Mouse (Mus musculus) spleen, postnatal 14 days (tissue): ENCODE results near the gene Cfap97.
"Not testable (repeated sequence)": the region's sequence is repeated elsewhere in the genome, so short reads cannot be mapped to it uniquely, and the experiment has no call there.

Source experiments
- DNase-seq, 2 experiments: peaks; one replicate each; pipeline ENCODE4 v3.0.0; 2021 to 2022; ENCODE audit warnings: low spot score in 2 of 2

Gene Cfap97

GRCm38 (mm10) chr8:46151202-46152062 is at the start of gene Cfap97:
Gene Cfap97, plus strand, starts transcription at chr8:46151771.
- DNase-seq, result peak; percentile 15 to 32

GRCm38 (mm10) chr8:46103434-46103833 is 48.1 kb upstream of the Cfap97 start:
- DNase-seq, result no peak

GRCm38 (mm10) chr8:46107690-46108089 is 43.9 kb upstream of the Cfap97 start:
- no peak for DNase-seq

DNA sequence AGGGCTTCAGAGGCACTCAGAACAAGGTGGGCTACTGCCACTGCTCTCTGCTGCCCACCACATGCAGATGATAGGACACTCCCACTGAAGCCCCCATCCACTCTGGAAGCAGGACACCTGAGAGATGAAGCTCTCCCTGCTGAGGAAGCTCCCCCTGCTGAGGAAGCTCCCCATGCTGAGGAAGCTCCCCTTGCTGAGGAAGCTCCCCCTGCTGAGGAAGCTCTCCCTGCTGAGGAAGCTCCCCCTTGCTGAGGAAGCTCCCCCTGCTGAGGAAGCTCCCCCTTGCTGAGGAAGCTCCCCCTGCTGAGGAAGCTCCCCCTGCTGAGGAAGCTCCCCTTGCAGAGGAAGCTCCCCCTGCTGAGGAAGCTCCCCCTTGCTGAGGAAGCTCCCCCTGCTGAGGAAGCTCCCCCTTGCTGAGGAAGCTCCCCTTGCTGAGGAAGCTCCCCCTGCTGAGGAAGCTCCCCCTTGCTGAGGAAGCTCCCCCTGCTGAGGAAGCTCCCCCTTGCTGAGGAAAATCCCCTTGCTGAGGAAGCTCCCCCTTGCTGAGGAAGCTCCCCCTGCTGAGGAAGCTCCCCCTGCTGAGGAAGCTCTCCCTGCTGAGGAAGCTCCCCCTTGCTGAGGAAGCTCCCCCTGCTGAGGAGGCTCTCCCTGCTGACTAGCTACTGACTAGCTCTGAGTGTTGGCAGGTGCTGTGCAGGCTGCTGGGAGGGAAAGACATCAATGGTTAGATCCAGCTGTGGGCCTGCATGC is 38.0 kb upstream of the Cfap97 start:
- not testable (repeated sequence) for DNase-seq

- no peak for DNase-seq
Observed at GRCm38 (mm10) chr8:46117172-46117571, 34.4 kb upstream of the Cfap97 start.

DNA sequence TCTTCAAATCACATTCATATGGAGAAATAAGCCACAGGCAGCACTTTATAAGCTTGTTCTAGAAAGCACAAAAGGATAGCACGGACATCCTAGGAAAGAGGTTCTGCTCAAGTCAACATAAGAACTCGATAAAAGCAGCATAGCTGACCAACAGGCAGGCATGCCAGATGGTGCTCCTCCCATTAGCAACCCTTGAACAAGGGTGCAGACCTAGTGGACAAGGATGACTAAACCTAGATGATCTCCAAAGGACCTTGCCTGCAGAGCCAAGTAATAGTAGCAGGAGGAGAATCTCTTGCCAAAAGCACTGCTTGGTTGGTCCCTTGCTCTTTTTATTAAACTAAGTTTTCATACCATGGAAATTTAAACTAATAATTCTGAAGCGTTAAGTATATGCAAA is 32.4 kb upstream of the Cfap97 start:
- DNase-seq, result no peak

DNA sequence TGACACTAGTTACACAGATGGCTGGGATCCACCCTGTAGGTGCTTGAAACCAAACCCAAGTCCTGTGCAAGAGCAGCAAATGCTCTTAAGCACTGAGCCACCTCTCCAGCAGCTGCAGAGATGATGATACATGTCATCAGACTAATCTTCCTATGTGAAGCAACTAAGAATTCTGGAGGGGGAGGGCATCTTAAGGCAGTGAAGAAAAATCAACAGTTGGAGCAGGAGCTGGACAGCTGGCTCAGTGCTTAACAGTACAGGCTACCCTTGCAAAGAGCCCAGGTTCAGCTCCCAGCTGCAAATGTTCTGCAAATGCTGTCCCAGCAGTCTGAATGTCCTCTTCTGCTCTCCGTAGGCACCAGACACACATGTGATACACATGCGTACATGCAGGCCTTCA is 29.1 kb upstream of the Cfap97 start:
- no peak for DNase-seq

GRCm38 (mm10) chr8:46130426-46130825 is 21.1 kb upstream of the Cfap97 start:
- DNase-seq, result no peak

GRCm38 (mm10) chr8:46135546-46135945 is 16.0 kb upstream of the Cfap97 start:
- DNase-seq, result not testable (repeated sequence)

DNA sequence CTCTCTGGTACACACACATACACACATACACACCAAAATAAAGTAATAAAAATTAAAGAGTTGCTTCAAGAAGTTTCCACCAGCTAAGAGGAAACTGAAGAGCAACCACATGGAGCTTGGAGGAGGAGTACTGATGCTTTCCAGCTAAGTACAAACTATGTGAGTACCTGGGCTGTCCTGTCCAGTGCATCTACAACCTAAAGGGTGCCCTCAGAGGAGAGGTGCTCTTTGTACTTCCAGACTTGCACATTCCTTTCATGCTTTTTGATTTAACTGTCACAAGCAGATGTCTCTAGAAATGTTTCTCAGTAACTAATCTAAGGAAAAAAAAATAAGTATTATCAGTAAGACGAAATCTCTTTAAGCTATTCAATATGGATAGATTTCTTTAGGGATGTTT is 14.2 kb upstream of the Cfap97 start:
- no peak for DNase-seq

DNA sequence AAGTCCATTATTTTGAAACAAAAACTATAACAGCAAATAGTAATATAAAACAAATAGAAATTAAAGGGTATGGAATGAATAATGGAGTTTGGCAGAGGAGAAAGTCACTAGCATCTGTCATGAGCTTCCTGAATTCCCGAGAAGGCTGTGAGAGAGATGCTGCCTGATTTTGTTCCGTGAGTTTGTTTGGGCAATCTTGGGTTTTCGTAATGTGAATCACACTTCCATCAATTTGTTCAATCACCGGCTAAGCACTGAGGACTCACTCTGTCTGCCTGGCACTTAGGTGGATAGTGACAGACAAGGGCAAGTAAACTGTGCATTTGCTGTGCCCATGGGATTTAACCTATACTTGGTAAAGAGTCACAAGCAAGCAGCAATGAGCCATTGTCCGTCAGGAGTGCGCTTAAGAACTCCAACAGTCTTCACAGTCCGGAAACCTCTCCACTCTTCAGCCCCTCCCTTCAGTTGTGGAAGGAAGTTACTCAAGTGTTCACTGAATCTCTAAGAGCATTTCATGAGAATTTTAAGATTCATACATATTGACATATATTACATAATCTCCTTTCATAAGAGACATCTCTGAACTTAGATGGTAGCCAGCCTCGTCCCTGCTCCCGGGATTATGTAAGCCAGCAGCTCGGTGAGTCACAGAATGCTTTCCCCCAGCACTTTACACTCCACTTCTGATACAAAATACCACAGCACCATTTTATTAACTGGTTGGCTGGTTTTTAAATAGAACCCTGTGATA is 13.6 kb upstream of the Cfap97 start:
- DNase-seq, result no peak

GRCm38 (mm10) chr8:46140376-46141120 is 11.0 kb upstream of the Cfap97 start:
- no peak for DNase-seq

DNA sequence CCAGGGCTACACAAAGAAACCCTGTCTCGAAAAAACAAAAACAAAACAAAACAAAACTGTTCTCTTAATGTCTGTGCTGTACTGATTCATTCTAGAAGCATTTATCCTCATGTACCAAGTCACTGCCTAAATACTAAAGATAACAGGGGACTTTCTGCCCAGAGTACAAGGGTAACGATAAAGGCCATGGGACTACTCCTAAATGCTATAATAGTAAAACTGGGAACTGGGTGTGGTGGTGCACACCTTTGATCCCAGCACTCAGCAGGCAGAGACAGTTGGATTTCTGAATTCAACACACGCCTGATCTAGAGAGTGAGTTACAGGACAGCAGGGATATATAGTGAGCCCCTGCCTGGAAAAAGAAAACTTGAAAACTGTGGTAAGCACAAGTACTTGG is 9.9 kb upstream of the Cfap97 start:
- no peak for DNase-seq

- DNase-seq, result no peak
Observed at GRCm38 (mm10) chr8:46142498-46143081, 9.0 kb upstream of the Cfap97 start.

DNA sequence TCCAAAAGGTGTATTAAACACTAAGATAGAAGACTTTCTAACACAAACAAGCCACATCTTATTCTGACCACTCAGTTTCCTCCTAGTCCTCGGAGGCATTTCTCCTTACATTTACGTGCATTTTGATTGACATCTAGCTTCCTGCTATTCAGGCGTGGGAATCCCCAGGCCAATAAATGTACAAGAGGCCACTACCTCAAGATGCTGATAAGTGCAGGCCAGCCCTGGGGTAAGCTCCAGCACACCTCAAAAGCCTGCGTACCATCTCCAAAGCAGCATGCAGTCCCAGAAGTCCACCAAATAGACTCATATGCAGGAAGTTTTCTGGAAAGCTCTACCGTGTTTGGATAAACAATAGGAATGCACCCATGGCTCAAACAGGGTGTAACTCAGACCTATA is 8.1 kb upstream of the Cfap97 start:
- DNase-seq, result no peak

DNA sequence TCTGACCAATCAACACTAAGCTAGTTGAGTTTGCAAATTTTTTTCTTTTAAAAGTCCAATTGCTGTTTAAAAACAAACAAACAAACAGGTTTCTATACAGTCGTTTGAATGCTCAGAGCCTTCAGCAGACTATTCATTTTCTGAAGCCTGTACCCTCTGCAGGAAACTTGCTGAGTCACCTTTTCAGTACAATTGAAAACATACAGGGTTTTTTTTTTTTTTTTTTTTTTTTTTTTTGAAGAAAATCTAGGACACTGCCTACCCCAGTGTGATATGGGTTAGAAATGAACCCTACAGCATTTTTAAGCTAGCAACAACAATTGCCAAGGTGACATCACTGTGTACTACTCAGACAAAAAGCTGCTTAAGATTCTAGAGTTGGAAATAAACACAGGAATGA is 7.6 kb upstream of the Cfap97 start:
- no peak for DNase-seq

DNA sequence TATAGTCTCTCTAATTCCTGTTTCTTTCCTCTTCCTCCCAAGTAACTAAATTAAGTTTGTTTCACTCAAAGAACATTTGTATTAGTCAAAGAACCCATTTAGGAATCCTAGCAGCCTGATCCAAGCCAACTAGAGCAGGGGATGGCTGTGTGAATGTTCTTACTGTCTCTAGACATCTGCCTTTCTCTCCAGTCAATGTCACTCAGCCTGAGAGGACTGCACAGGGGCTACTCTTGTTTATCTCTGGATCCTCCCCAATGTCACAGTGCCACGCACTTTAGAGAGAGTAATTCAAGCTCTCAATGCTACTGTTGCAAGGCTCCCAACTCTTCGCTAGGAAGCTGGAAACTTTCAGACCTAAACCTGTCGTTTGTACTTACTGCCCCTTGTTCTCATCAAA is 5.4 kb upstream of the Cfap97 start:
- no peak for DNase-seq

GRCm38 (mm10) chr8:46149306-46149705 is 2.3 kb upstream of the Cfap97 start:
- DNase-seq, result no peak

DNA sequence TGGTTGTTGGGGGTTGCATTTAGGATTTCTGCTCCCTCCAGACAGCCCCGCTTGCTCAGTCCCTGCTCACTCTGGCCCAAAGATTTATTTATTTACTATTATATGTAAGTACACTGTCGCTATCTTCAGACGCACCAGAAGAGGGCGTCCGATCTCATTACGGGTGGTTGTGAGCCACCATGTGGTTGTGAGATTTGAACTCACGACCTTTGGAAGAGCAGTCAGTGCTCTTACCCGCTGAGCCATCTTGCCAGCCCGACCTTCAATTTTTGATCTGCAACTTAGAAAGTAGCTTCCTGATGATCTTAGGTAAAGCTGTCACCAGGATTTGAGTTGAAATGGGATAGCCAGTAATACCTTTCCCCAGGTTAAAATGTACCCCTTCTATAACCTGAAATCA is 1.8 kb upstream of the Cfap97 start:
- no peak for DNase-seq

DNA sequence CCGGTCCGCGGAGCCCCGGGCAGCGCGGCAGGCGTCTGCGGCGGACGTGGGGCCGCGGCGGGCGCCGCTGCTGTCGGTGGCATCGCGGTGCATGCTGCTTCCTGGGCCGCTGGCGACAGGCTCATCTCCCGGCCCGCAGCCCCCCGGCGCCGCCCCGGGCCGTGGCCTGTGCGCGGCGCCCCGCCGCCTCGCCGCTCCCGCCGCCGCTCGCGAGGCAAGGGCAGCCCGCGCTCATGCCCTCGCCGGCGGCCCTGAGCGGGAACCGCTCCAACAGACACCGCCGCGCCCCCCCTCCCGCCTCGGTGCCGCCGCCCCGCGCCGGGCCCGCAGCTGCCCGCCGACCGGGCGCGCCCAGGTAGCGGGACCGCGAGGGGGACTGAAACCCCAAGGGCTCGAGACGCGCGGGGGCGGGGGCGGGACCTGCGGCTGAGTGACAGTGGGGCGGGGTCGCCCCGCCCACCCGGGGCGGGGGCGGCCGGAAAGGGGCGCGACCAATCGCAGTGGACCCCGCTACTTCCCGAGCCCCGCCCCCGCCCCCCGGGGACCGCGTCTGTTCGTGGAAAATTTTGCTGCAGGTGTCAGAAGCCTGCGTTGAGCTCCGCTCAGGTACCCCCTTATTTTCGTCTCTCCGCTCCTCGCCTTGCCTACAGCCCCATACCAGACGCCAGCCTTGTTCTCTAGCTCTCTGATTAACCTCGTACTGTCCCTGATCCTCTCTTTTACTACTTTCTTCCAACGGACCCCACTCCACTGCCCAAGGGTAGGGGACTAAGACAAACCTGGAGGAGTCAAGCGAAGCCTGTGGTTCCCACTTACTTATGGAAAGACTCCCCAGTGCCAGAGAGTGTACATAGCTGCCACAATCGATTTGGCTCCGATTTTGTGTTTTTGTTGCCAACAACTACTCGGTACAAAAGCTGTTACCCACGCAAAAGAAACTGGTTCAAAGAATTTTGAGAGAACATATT is 777 bp downstream of the Cfap97 start, which contains the start of gene Snx25:
Gene Snx25, minus strand, starts transcription at position 96 of the 968 bp plus-strand sequence.
- DNase-seq, result peak; percentile 83 to 85
